Mouse (Mus musculus) MEL (cell line): ENCODE results near the gene Itpr2. TPM values are rescaled to one million over a fixed set of nuclear protein-coding genes. Genes with fewer than 3 reads are reported as not detected.

Source experiments
- DNase-seq: peaks from one replicate; pipeline ENCODE4 v3.0.0; 2011; ENCODE audit warnings: low read depth, low spot score
- H3K27ac ChIP-seq: 2 replicates; pipeline ENCODE4 v1.5.1; 2012; ENCODE audit warnings: low read depth, mild to moderate bottlenecking, control low read depth, low read length, moderate library complexity; ENCODE audit not compliant: control insufficient read depth
- H3K27me3 ChIP-seq, 2 experiments: fragments of 150-350 bp in 1 of 2; sonication (generic) in 1 of 2; 2 replicates each; pipeline ENCODE4 v1.6.1; 2012; ENCODE audit warnings: low read length in 2 of 2, mild to moderate bottlenecking in 2 of 2, improper control_type of control experiment in 1 of 2, moderate library complexity in 1 of 2; ENCODE audit not compliant: insufficient read depth in 2 of 2, control insufficient read depth in 1 of 2
- H3K36me3 ChIP-seq, 2 experiments: 2 replicates each; pipeline ENCODE4 v1.6.1; 2012 to 2014; ENCODE audit warnings: low read length in 2 of 2, improper control_type of control experiment in 1 of 2, inconsistent platforms in 1 of 2, mild to moderate bottlenecking in 1 of 2; ENCODE audit not compliant: insufficient read depth in 2 of 2, control insufficient read depth in 1 of 2
- H3K4me1 ChIP-seq, 2 experiments: fragments of 150-350 bp in 1 of 2; sonication (generic) in 1 of 2; 2 replicates each; pipeline ENCODE4 v1.6.1; 2012; ENCODE audit warnings: low read length in 2 of 2, improper control_type of control experiment in 1 of 2, mild to moderate bottlenecking in 1 of 2; ENCODE audit not compliant: insufficient read depth in 2 of 2, control insufficient read depth in 1 of 2
- H3K4me3 ChIP-seq, 2 experiments: fragments of 150-350 bp in 1 of 2; sonication (generic) in 1 of 2; 2 replicates each; pipeline ENCODE4 v1.5.1; 2012; ENCODE audit warnings: low read depth in 2 of 2, low read length in 2 of 2, mild to moderate bottlenecking in 2 of 2, moderate library complexity in 2 of 2, control low read depth in 1 of 2, improper control_type of control experiment in 1 of 2; ENCODE audit not compliant: control insufficient read depth in 1 of 2, insufficient read depth in 1 of 2
- H3K79me2 ChIP-seq: 2 replicates; pipeline ENCODE4 v1.6.1; 2012; ENCODE audit warnings: mild to moderate bottlenecking, low read length, moderate library complexity; ENCODE audit not compliant: control insufficient read depth, poor library complexity, insufficient read depth
- H3K9ac ChIP-seq: 2 replicates; pipeline ENCODE4 v1.6.1; 2012; ENCODE audit warnings: low read depth, mild to moderate bottlenecking, control low read depth, low read length, moderate library complexity; ENCODE audit not compliant: control insufficient read depth, poor library complexity, severe bottlenecking
- H3K9me3 ChIP-seq: fragments of 150-350 bp; sonication (generic); replicated peaks from 2 replicates; pipeline ENCODE4 v1.6.1; 2012; ENCODE audit warnings: mild to moderate bottlenecking, low read length, improper control_type of control experiment, moderate library complexity; ENCODE audit not compliant: insufficient read depth
- BHLHE40 ChIP-seq: IDR thresholded peaks from 2 replicates; pipeline ENCODE4 v1.6.1; 2012; ENCODE audit warnings: low read depth, mild to moderate bottlenecking, inconsistent platforms, low read length, improper control_type of control experiment, borderline replicate concordance
- CHD1 ChIP-seq: IDR thresholded peaks from 2 replicates; pipeline ENCODE4 v1.6.1; 2012; ENCODE audit warnings: low read depth, mild to moderate bottlenecking, inconsistent platforms, low read length, improper control_type of control experiment
- CTCF ChIP-seq, 3 experiments: IDR thresholded peaks in 2 of 3; conservative IDR thresholded peaks in 1 of 3; 2 replicates each; pipeline ENCODE4 v1.5.1; 2011 to 2012; ENCODE audit warnings: low read length in 3 of 3, low read depth in 2 of 3, mild to moderate bottlenecking in 2 of 3, improper control_type of control experiment in 1 of 3, inconsistent platforms in 1 of 3, mixed read lengths in 1 of 3, moderate library complexity in 1 of 3; ENCODE audit not compliant: control insufficient read depth in 1 of 3, insufficient read depth in 1 of 3, poor library complexity in 1 of 3, severe bottlenecking in 1 of 3
- E2F4 ChIP-seq: IDR thresholded peaks from 2 replicates; pipeline ENCODE4 v1.6.1; 2011; ENCODE audit warnings: low read depth, low read length, improper control_type of control experiment, borderline replicate concordance
- EP300 ChIP-seq, 2 experiments: IDR thresholded peaks; 2 replicates each; pipeline ENCODE4 v1.6.1; 2011; ENCODE audit warnings: improper control_type of control experiment in 2 of 2, low read length in 2 of 2, low read depth in 1 of 2, mild to moderate bottlenecking in 1 of 2
- ETS1 ChIP-seq: IDR thresholded peaks from 2 replicates; pipeline ENCODE4 v1.6.1; 2012; ENCODE audit warnings: low read depth, mild to moderate bottlenecking, inconsistent platforms, low read length, improper control_type of control experiment, moderate library complexity
- GATA1 ChIP-seq: IDR thresholded peaks from 2 replicates; pipeline ENCODE4 v1.6.1; 2011; ENCODE audit warnings: low read depth, low read length, improper control_type of control experiment
- HCFC1 ChIP-seq: IDR thresholded peaks from 2 replicates; pipeline ENCODE4 v1.6.1; 2012; ENCODE audit warnings: low read depth, mild to moderate bottlenecking, inconsistent platforms, low read length, improper control_type of control experiment, moderate library complexity
- JUND ChIP-seq: IDR thresholded peaks from 2 replicates; pipeline ENCODE4 v1.6.1; 2011; ENCODE audit warnings: low read depth, mild to moderate bottlenecking, improper control_type of control experiment, low read length
- KAT2A ChIP-seq: conservative IDR thresholded peaks from 2 replicates; pipeline ENCODE4 v1.6.1; 2012; ENCODE audit warnings: low read depth, low read length, improper control_type of control experiment, inconsistent platforms
- MAFK ChIP-seq: IDR thresholded peaks from 2 replicates; pipeline ENCODE4 v1.6.1; 2011; ENCODE audit warnings: low read depth, mild to moderate bottlenecking, low read length, improper control_type of control experiment, borderline replicate concordance
- MAZ ChIP-seq: IDR thresholded peaks from 2 replicates; pipeline ENCODE4 v1.6.1; 2012; ENCODE audit warnings: low read depth, mild to moderate bottlenecking, inconsistent platforms, low read length, improper control_type of control experiment
- MXI1 ChIP-seq: IDR thresholded peaks from 2 replicates; pipeline ENCODE4 v1.6.1; 2011; ENCODE audit warnings: mild to moderate bottlenecking, low read depth, low read length, improper control_type of control experiment
- MYB ChIP-seq: IDR thresholded peaks from 2 replicates; pipeline ENCODE4 v1.6.1; 2011; ENCODE audit warnings: mild to moderate bottlenecking, low read depth, low read length, improper control_type of control experiment
- NELFE ChIP-seq: IDR thresholded peaks from 2 replicates; pipeline ENCODE4 v1.6.1; 2011; ENCODE audit warnings: low read depth, low read length, improper control_type of control experiment
- POLR2A ChIP-seq, 2 experiments: IDR thresholded peaks; 2 replicates each; pipeline ENCODE4 v1.6.1; 2011 to 2012; ENCODE audit warnings: low read length in 2 of 2, mild to moderate bottlenecking in 2 of 2, control low read depth in 1 of 2, improper control_type of control experiment in 1 of 2, low read depth in 1 of 2, moderate library complexity in 1 of 2; ENCODE audit not compliant: control insufficient read depth in 1 of 2, insufficient read depth in 1 of 2, poor library complexity in 1 of 2
- POLR2AphosphoS2 ChIP-seq: IDR thresholded peaks from 2 replicates; pipeline ENCODE4 v1.6.1; 2011; ENCODE audit warnings: low read length, improper control_type of control experiment
- POLR2AphosphoS5 ChIP-seq: IDR thresholded peaks from 2 replicates; pipeline ENCODE4 v1.6.1; 2012; ENCODE audit warnings: low read depth, borderline replicate concordance, mild to moderate bottlenecking, inconsistent platforms, low read length, moderate library complexity, mixed read lengths
- RAD21 ChIP-seq: IDR thresholded peaks from 2 replicates; pipeline ENCODE4 v1.6.1; 2011; ENCODE audit warnings: mild to moderate bottlenecking, low read depth, low read length, improper control_type of control experiment
- SIN3A ChIP-seq: IDR thresholded peaks from 2 replicates; pipeline ENCODE4 v1.6.1; 2012; ENCODE audit warnings: low read length, improper control_type of control experiment, inconsistent platforms
- SMC3 ChIP-seq: IDR thresholded peaks from 2 replicates; pipeline ENCODE4 v1.6.1; 2011; ENCODE audit warnings: low read depth, low read length, improper control_type of control experiment
- TAL1 ChIP-seq: IDR thresholded peaks from 2 replicates; pipeline ENCODE4 v1.6.1; 2012; ENCODE audit warnings: mild to moderate bottlenecking, inconsistent platforms, low read length, moderate library complexity, mixed read lengths
- TCF12 ChIP-seq: IDR thresholded peaks from 2 replicates; pipeline ENCODE4 v1.6.1; 2014; ENCODE audit warnings: low read depth, mild to moderate bottlenecking, inconsistent platforms, low read length, improper control_type of control experiment, moderate library complexity
- UBTF ChIP-seq: IDR thresholded peaks from 2 replicates; pipeline ENCODE4 v1.6.1; 2012; ENCODE audit warnings: low read depth, mild to moderate bottlenecking, inconsistent platforms, low read length, improper control_type of control experiment, moderate library complexity, borderline replicate concordance; ENCODE audit not compliant: insufficient read depth
- USF2 ChIP-seq, 2 experiments: IDR thresholded peaks; 2 replicates each; pipeline ENCODE4 v1.6.1; 2011 to 2012; ENCODE audit warnings: improper control_type of control experiment in 2 of 2, low read length in 2 of 2, borderline replicate concordance in 1 of 2, inconsistent platforms in 1 of 2, low read depth in 1 of 2, mild to moderate bottlenecking in 1 of 2; ENCODE audit not compliant: insufficient read depth in 1 of 2
- ZC3H11A ChIP-seq: IDR thresholded peaks from 2 replicates; pipeline ENCODE4 v1.6.1; 2012; ENCODE audit warnings: low read depth, mild to moderate bottlenecking, inconsistent platforms, low read length, improper control_type of control experiment
- ZMIZ1 ChIP-seq: IDR thresholded peaks from 2 replicates; pipeline ENCODE4 v1.6.1; 2012; ENCODE audit warnings: low read depth, mild to moderate bottlenecking, inconsistent platforms, low read length, improper control_type of control experiment, moderate library complexity
- ZNF384 ChIP-seq: IDR thresholded peaks from 2 replicates; pipeline ENCODE4 v1.6.1; 2012; ENCODE audit warnings: low read depth, mild to moderate bottlenecking, inconsistent platforms, low read length, improper control_type of control experiment
- polyA plus RNA-seq, 2 experiments: library from polyadenylated mRNA; stranded (reverse) in 1 of 2; unstranded in 1 of 2; fragments of >175 nt in 1 of 2; fragments of >200 nt in 1 of 2; gene quantifications; 2 replicates each; pipeline versions ENCODE4 v1.2.1 to v1.2.4; 2012; ENCODE audit warnings: low replicate concordance in 2 of 2, low read depth in 1 of 2; ENCODE audit not compliant: insufficient read length in 2 of 2, insufficient read depth in 1 of 2, missing spikeins in 1 of 2
- total RNA-seq: library from RNA; depleted of rRNA; stranded (reverse); fragments of 300-350 nt; gene quantifications from 2 replicates; pipeline ENCODE4 v1.2.3, GENCODE M21; 2012

Gene Itpr2
- total and polyA plus RNA-seq, 3 experiments, result 1.5 to 3.0 TPM; not detected in 1

DNA sequence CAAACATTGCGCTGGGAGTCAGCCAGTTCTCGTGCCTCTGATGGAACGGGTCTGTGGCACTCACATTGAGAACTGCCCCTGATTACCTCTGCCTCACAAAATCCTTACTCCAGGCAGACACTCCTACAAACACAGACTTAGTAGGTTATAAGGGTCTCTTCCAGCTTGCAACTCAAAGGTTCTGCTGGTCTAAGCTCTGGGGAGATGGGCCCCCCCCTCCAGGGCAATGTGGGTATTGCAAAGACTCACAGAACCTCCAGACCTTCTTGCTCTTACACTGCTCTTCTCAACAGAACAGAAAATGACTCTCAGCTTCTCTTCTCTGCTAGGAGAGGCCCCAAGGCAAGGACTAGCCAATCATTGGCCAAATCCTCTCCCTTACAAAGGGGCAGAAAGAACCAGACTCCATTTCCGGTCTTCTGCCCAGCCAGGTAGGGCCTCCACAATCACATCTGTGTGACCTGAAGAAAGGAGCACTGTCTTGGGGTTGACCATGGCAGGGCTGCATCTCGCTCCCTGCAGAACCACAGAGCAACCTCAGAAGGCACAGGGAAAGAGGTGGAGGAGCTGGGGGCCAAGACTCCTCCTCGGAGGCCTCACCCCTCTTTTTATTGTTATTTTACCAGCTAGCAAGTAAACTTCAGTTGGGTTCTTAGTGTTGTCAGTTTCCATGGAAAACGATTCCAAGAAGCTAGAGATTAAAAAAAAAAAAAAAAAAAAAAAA, 244.9 kb downstream of the Itpr2 start:
- H3K36me3 ChIP-seq, result peaks cover 0 to 6% of the 10 kb centered on the region in 2 experiments; a peak in 1 of 4 replicates
- no peak overlapping the region for H3K27ac ChIP-seq
- no peak overlapping the region for H3K4me3 ChIP-seq
- peaks cover 0 to 5% of the 10 kb centered on the region in 2 experiments; a peak in 1 of 4 replicates for H3K4me1 ChIP-seq
- no peaks in the 10 kb centered on the region for H3K9me3 ChIP-seq
- H3K27me3 ChIP-seq, result no peaks in the 10 kb centered on the region
- TF ChIP-seq USF2 (IDR thresholded peaks at IDR 0.05; ENCODE audit: borderline replicate concordance in 1 of 2, insufficient read depth in 1 of 2, low read depth in 1 of 2, low read length in 2 of 2) (no peak), ZC3H11A (no peak; the same call in 1 of the 2 replicates), POLR2AphosphoS5 (no peak), UBTF (no peak), EP300 (IDR thresholded peaks at IDR 0.05; ENCODE audit: low read depth in 1 of 2, low read length in 2 of 2) (no peak), ZMIZ1 (no peak), CHD1 (no peak), MXI1 (no peak), SIN3A (no peak), SMC3 (peak; percentile 49), MYB (no peak), TAL1 (no peak), POLR2AphosphoS2 (no peak), CTCF (IDR thresholded peaks at IDR 0.05 in 2 of 3, conservative IDR thresholded peaks at IDR 0.05 in 1 of 3; ENCODE audit: control insufficient read depth in 1 of 3, insufficient read depth in 1 of 3, low read depth in 2 of 3, low read length in 3 of 3, poor library complexity in 1 of 3, severe bottlenecking in 1 of 3) (peak; percentile 28 to 49 (median 43); a peak in 5 of 6 replicates), NELFE (no peak), POLR2A (IDR thresholded peaks at IDR 0.05; ENCODE audit: control insufficient read depth in 1 of 2, insufficient read depth in 1 of 2, low read depth in 1 of 2, low read length in 2 of 2, poor library complexity in 1 of 2) (no peak), KAT2A (no peak), ETS1 (no peak), MAFK (no peak), MAZ (no peak), GATA1 (no peak), ZNF384 (0 out of 2 replicates have a peak, but pooled peaks have one; percentile 10), RAD21 (peak; percentile 36), TCF12 (no peak), E2F4 (no peak), JUND (no peak), HCFC1 (no peak), BHLHE40 (no peak)
- H3K9ac ChIP-seq, result no peak overlapping the region
- peak; percentile 58 for DNase-seq
- no peaks in the 10 kb centered on the region for H3K79me2 ChIP-seq
